Mouse (Mus musculus) liver, adult 2 months (tissue): ENCODE results near the gene Ap4s1.

Experiments
- CTCF ChIP-seq: fragments of 200-500 bp; IDR thresholded peaks from 2 replicates; pipeline ENCODE4 v1.5.1; 2011; ENCODE audit warnings: low read depth, low read length, control low read depth
- POLR2A ChIP-seq: fragments of 200-500 bp; IDR thresholded peaks from 2 replicates; pipeline ENCODE4 v1.6.1; 2011; ENCODE audit warnings: low read length, control low read depth; ENCODE audit not compliant: insufficient read depth; ENCODE audit errors: extremely low read depth

- TF ChIP-seq CTCF (no peak), POLR2A (no peak)
Observed at GRCm38 (mm10) chr12:51706673-51707235, 15.9 kb downstream of the Ap4s1 start.
